Mouse (Mus musculus): Measurements from ENCODE around the gene Vmn1r40. TPM values are rescaled to one million over a fixed set of nuclear protein-coding genes. Genes with fewer than 3 reads are reported as not detected.

The Vmn1r40 gene
- total RNA-seq, 2 experiments from 2014 or later: not detected

GRCm38 (mm10) chr6:89742811-89743210, 35.5 kb downstream of the Vmn1r40 start:
- no peak for DNase-seq (ENCODE audit: low spot score)
- intact Hi-C loops (cut with DNase I): no loop called here

Other genes with a start within 250 kb of the Vmn1r40 start
- 10 to 100 TPM; 10.1 to 13.5 TPM for gene Chchd6, start 111.9 kb upstream of the Vmn1r40 start, total RNA-seq (2021)
- 10 to 100 TPM; 15.0 to 15.8 TPM for gene Txnrd3, start 63.6 kb upstream of the Vmn1r40 start, total RNA-seq (2021)
- not detected for gene Vmn1r41, start 33.2 kb downstream of the Vmn1r40 start, total RNA-seq (2021)
- gene Vmn1r42, start 168.9 kb downstream of the Vmn1r40 start, total RNA-seq (2021): under 1 TPM in 1 of 2 experiments, not detected in 1; 0.08 TPM
- not detected for gene Vmn1r43, start 168.9 kb downstream of the Vmn1r40 start, total RNA-seq (2021)
- gene Vmn1r44, start 176.1 kb downstream of the Vmn1r40 start, total RNA-seq (2021): not detected
- gene Vmn1r45, start 233.1 kb downstream of the Vmn1r40 start, total RNA-seq (2021): not detected

All from heart, postnatal 25 days (tissue).